29 mouse cellular contexts compared by ENCODE assay signal in genomic region chr1:47794763-47795162, GRCm38 (mm10).
A peak's percentile ranks its signal among the peaks of the same experiment; 100 is the strongest.
DNase-seq lines count a peak whose midpoint lies in the region; ATAC-seq and TF ChIP-seq lines count a peak whose summit lies in the region.
"Had no signal": no experiment of that assay in that cellular context is flagged by ENCODE, and none has a peak within 500 bp of the region (broad histone marks: within the 10 kb centered on the region; RNA-seq: fewer than 3 reads in every experiment).

No protein-coding gene starts in this region.

- no peaks in the 10 kb centered on the region for H3K27me3 ChIP-seq in embryonic facial prominence, embryonic 14.5 days (replicated peaks; ENCODE audit: control insufficient read depth, insufficient read depth, low read length)
- no peaks in the 10 kb centered on the region for H3K27me3 ChIP-seq in embryonic facial prominence, embryonic 10.5 days (replicated peaks; ENCODE audit: low read depth, poor library complexity, severe bottlenecking)
- H3K27me3 ChIP-seq in lung, embryonic 15.5 days, result no peaks in the 10 kb centered on the region
- no peaks in the 10 kb centered on the region for H3K27me3 ChIP-seq in embryonic facial prominence, embryonic 15.5 days
- no peaks in the 10 kb centered on the region for H3K27me3 ChIP-seq in forebrain, embryonic 13.5 days
- H3K27me3 ChIP-seq: hindbrain, embryonic 13.5 days; liver, embryonic 12.5 days; midbrain, embryonic 13.5 days; neural tube, embryonic 13.5 days; Patski; stomach, embryonic 15.5 days had no signal

- H3K9me3 ChIP-seq in embryonic facial prominence, embryonic 14.5 days (ENCODE audit: control insufficient read depth, low read length), result no peaks in the 10 kb centered on the region
- no peaks in the 10 kb centered on the region for H3K9me3 ChIP-seq in embryonic facial prominence, embryonic 10.5 days
- H3K9me3 ChIP-seq in lung, embryonic 15.5 days, result no peaks in the 10 kb centered on the region
- H3K9me3 ChIP-seq in embryonic facial prominence, embryonic 15.5 days (replicated peaks), result no peaks in the 10 kb centered on the region
- H3K9me3 ChIP-seq in forebrain, embryonic 13.5 days (replicated peaks), result no peaks in the 10 kb centered on the region
- H3K9me3 ChIP-seq: heart, embryonic 10.5 days; hindbrain, embryonic 13.5 days; liver, embryonic 12.5 days; midbrain, embryonic 13.5 days; neural tube, embryonic 13.5 days; stomach, embryonic 15.5 days had no signal

- no peaks in the 10 kb centered on the region for H3K4me1 ChIP-seq in embryonic facial prominence, embryonic 14.5 days (ENCODE audit: control insufficient read depth, insufficient read depth, low read length)
- H3K4me1 ChIP-seq in embryonic facial prominence, embryonic 10.5 days, result no peaks in the 10 kb centered on the region
- no peaks in the 10 kb centered on the region for H3K4me1 ChIP-seq in lung, embryonic 15.5 days
- no peaks in the 10 kb centered on the region for H3K4me1 ChIP-seq in lung, adult 2 months (ENCODE audit: control insufficient read depth, insufficient read depth, low read length)
- H3K4me1 ChIP-seq in embryonic facial prominence, embryonic 15.5 days, result no peaks in the 10 kb centered on the region
- H3K4me1 ChIP-seq in forebrain, embryonic 13.5 days, result no peaks in the 10 kb centered on the region
- H3K4me1 ChIP-seq: heart, embryonic 10.5 days; hindbrain, embryonic 13.5 days; liver, embryonic 12.5 days; midbrain, embryonic 13.5 days; neural tube, embryonic 13.5 days; stomach, embryonic 15.5 days had no signal

- peak; percentile 42 for DNase-seq in embryonic facial prominence, embryonic 14.5 days (ENCODE audit: low spot score)
- no peak for DNase-seq in embryonic facial prominence, embryonic 10.5 days (ENCODE audit: low spot score)
- DNase-seq in lung, adult 2 months, result no peak
- DNase-seq in lung, postnatal 36 days, result peak; percentile 17
- DNase-seq: adrenal gland, postnatal 10 days; cerebellum, adult 11-12 months; cerebellum, adult 9-11 months; gastrocnemius, postnatal 25 days; heart, adult 11 months; heart, postnatal 36 days; kidney, adult 9 months; kidney, postnatal 10 days; layer of hippocampus, adult 9-11 months; liver, postnatal 0 days; right cerebral cortex, postnatal 25 days; thymus, adult 18-20 months; thymus, postnatal 25 days had no signal

- 42% methylated on average over 3 of the region's 3 CpGs for WGBS in embryonic facial prominence, embryonic 14.5 days
- 80% methylated on average over 3 of the region's 3 CpGs for WGBS in embryonic facial prominence, embryonic 10.5 days
- WGBS in lung, embryonic 15.5 days, result 36% methylated on average over 3 of the region's 3 CpGs
- 40% methylated on average over 3 of the region's 3 CpGs for WGBS in lung, adult 2 months
- 39% methylated on average over 3 of the region's 3 CpGs for WGBS in embryonic facial prominence, embryonic 15.5 days
- WGBS in forebrain, embryonic 13.5 days, result 56% methylated on average over 3 of the region's 3 CpGs

- no peak for TF ChIP-seq POLR2A in lung, adult 2 months (IDR thresholded peaks at IDR 0.05; ENCODE audit: borderline replicate concordance, extremely low read depth, low read depth, low read length)

- no peak overlapping the region for H3K4me2 ChIP-seq in embryonic facial prominence, embryonic 14.5 days (ENCODE audit: low read depth, low read length)
- H3K4me2 ChIP-seq in lung, embryonic 15.5 days, result no peak overlapping the region
- no peak overlapping the region for H3K4me2 ChIP-seq in embryonic facial prominence, embryonic 15.5 days (replicated peaks)
- H3K4me2 ChIP-seq in forebrain, embryonic 13.5 days, result no peak overlapping the region
- H3K4me2 ChIP-seq: hindbrain, embryonic 13.5 days; liver, embryonic 12.5 days; midbrain, embryonic 13.5 days; neural tube, embryonic 13.5 days; stomach, embryonic 15.5 days had no signal

- no peak for TF ChIP-seq CTCF in lung, adult 2 months (IDR thresholded peaks at IDR 0.05; ENCODE audit: insufficient read depth, low read length)

- no peak for ATAC-seq in embryonic facial prominence, embryonic 14.5 days (ENCODE audit: low read depth)
- peak; percentile 35; the same call in 1 of the 2 replicates for ATAC-seq in lung, embryonic 15.5 days (ENCODE audit: borderline replicate concordance, extremely low read depth, low FRiP score, low TSS enrichment)
- ATAC-seq in embryonic facial prominence, embryonic 15.5 days (ENCODE audit: insufficient number of reproducible peaks, low FRiP score, low TSS enrichment, low read depth), result 0 out of 2 replicates have a peak, but pooled peaks have one; percentile 24
- ATAC-seq in forebrain, embryonic 13.5 days, result no peak
- ATAC-seq: forebrain, embryonic 14.5 days; intestine, postnatal 0 days; liver, embryonic 12.5 days; liver, postnatal 0 days; midbrain, embryonic 13.5 days; Patski had no signal

- H3K27ac ChIP-seq in embryonic facial prominence, embryonic 14.5 days (replicated peaks; ENCODE audit: low read depth, low read length), result no peak overlapping the region
- no peak overlapping the region for H3K27ac ChIP-seq in embryonic facial prominence, embryonic 10.5 days (replicated peaks)
- no peak overlapping the region for H3K27ac ChIP-seq in lung, embryonic 15.5 days
- H3K27ac ChIP-seq in embryonic facial prominence, embryonic 15.5 days (replicated peaks), result no peak overlapping the region
- no peak overlapping the region for H3K27ac ChIP-seq in forebrain, embryonic 13.5 days
- H3K27ac ChIP-seq: heart, embryonic 10.5 days; hindbrain, embryonic 13.5 days; liver, embryonic 12.5 days; midbrain, embryonic 13.5 days; neural tube, embryonic 13.5 days; stomach, embryonic 15.5 days had no signal

- no peak overlapping the region for H3K9ac ChIP-seq in embryonic facial prominence, embryonic 14.5 days (ENCODE audit: low read depth, low read length)
- H3K9ac ChIP-seq in lung, embryonic 15.5 days, result no peak overlapping the region
- no peak overlapping the region for H3K9ac ChIP-seq in embryonic facial prominence, embryonic 15.5 days
- H3K9ac ChIP-seq in forebrain, embryonic 13.5 days, result no peak overlapping the region
- H3K9ac ChIP-seq: hindbrain, embryonic 13.5 days; liver, embryonic 12.5 days; liver, postnatal 0 days; midbrain, embryonic 13.5 days; neural tube, embryonic 13.5 days; stomach, embryonic 15.5 days had no signal

- no peak overlapping the region for H3K4me3 ChIP-seq in embryonic facial prominence, embryonic 14.5 days (ENCODE audit: low read depth, low read length)
- H3K4me3 ChIP-seq in embryonic facial prominence, embryonic 10.5 days, result no peak overlapping the region
- no peak overlapping the region for H3K4me3 ChIP-seq in lung, embryonic 15.5 days
- H3K4me3 ChIP-seq in lung, adult 2 months (replicated peaks; ENCODE audit: extremely low read depth, low read depth, low read length), result no peak overlapping the region
- H3K4me3 ChIP-seq in embryonic facial prominence, embryonic 15.5 days (replicated peaks), result no peak overlapping the region
- no peak overlapping the region for H3K4me3 ChIP-seq in forebrain, embryonic 13.5 days
- H3K4me3 ChIP-seq: heart, embryonic 10.5 days; hindbrain, embryonic 13.5 days; liver, embryonic 12.5 days; midbrain, embryonic 13.5 days; neural tube, embryonic 13.5 days; stomach, embryonic 15.5 days had no signal

- H3K36me3 ChIP-seq in embryonic facial prominence, embryonic 14.5 days (ENCODE audit: control insufficient read depth, insufficient read depth, low read length), result no peaks in the 10 kb centered on the region
- H3K36me3 ChIP-seq in embryonic facial prominence, embryonic 10.5 days (replicated peaks), result no peaks in the 10 kb centered on the region
- no peaks in the 10 kb centered on the region for H3K36me3 ChIP-seq in lung, embryonic 15.5 days
- H3K36me3 ChIP-seq in embryonic facial prominence, embryonic 15.5 days, result no peaks in the 10 kb centered on the region
- no peaks in the 10 kb centered on the region for H3K36me3 ChIP-seq in forebrain, embryonic 13.5 days (ENCODE audit: poor library complexity, severe bottlenecking)
- H3K36me3 ChIP-seq: heart, embryonic 10.5 days; hindbrain, embryonic 13.5 days; liver, embryonic 12.5 days; midbrain, embryonic 13.5 days; neural tube, embryonic 13.5 days; stomach, embryonic 15.5 days had no signal

Comparison
In these comparisons a context has a peak if more than half of its experiments do, and no peak if none do; other contexts are left out.
1. ATAC-seq: peak in lung, embryonic 15.5 days (single experiment) and embryonic facial prominence, embryonic 15.5 days (single experiment); none in embryonic facial prominence, embryonic 14.5 days (single experiment) and forebrain, embryonic 13.5 days (single experiment).
2. DNase-seq: peak in embryonic facial prominence, embryonic 14.5 days (single experiment) and lung, postnatal 36 days (single experiment); none in embryonic facial prominence, embryonic 10.5 days (single experiment) and lung, adult 2 months (single experiment).